Mouse (Mus musculus) heart, postnatal 0 days (tissue): Measurements from ENCODE around the gene Gpr153. TPM values are rescaled to one million over a fixed set of nuclear protein-coding genes. Genes with fewer than 3 reads are reported as not detected.

Source experiments
- ATAC-seq: fragments of 200-750 bp; cut with Nextera tagmentation; 2 replicates; pipeline ENCODE4 v1.8.0; 2017; ENCODE audit warnings: low read depth, moderate number of reproducible peaks, moderate library complexity; ENCODE audit not compliant: insufficient read depth
- DNase-seq: peaks from one replicate; pipeline ENCODE4 v3.0.0-alpha.2; 2016; ENCODE audit warnings: low spot score
- H3K27ac ChIP-seq: fragments of 300-500 bp; sonication (generic); 2 replicates; pipeline ENCODE4 v1.5.1; 2014; ENCODE audit warnings: low read depth, mild to moderate bottlenecking
- H3K27me3 ChIP-seq: fragments of 300-500 bp; sonication (generic); 2 replicates; pipeline ENCODE4 v1.6.1; 2014; ENCODE audit warnings: low read length, mixed read lengths; ENCODE audit not compliant: control insufficient read depth, insufficient read depth
- H3K36me3 ChIP-seq: fragments of 300-500 bp; sonication (generic); replicated peaks from 2 replicates; pipeline ENCODE4 v1.6.1; 2014; ENCODE audit warnings: low read length, mixed read lengths; ENCODE audit not compliant: control insufficient read depth, insufficient read depth
- H3K4me1 ChIP-seq: fragments of 300-500 bp; sonication (generic); 2 replicates; pipeline ENCODE4 v1.6.1; 2014; ENCODE audit warnings: antibody characterized with exemption; ENCODE audit not compliant: control insufficient read depth, insufficient read depth
- H3K4me2 ChIP-seq: fragments of 300-500 bp; sonication (generic); 2 replicates; pipeline ENCODE4 v1.6.1; 2014; ENCODE audit warnings: low read depth, mild to moderate bottlenecking, low read length, moderate library complexity
- H3K4me3 ChIP-seq: fragments of 300-500 bp; sonication (generic); 2 replicates; pipeline ENCODE4 v1.5.1; 2014; ENCODE audit warnings: low read depth, low read length
- H3K9ac ChIP-seq: fragments of 300-500 bp; sonication (generic); replicated peaks from 2 replicates; pipeline ENCODE4 v1.6.1; 2014; ENCODE audit warnings: low read depth, low read length, mixed read lengths
- H3K9me3 ChIP-seq: fragments of 300-500 bp; sonication (generic); replicated peaks from 2 replicates; pipeline ENCODE4 v1.6.1; 2016; ENCODE audit warnings: low read length; ENCODE audit not compliant: control insufficient read depth
- CTCF ChIP-seq: IDR thresholded peaks from 2 replicates; pipeline ENCODE4 v1.5.1; 2016; ENCODE audit warnings: antibody characterized with exemption, control low read depth, low read depth
- EP300 ChIP-seq: IDR thresholded peaks from 2 replicates; pipeline ENCODE4 v1.6.1; 2016; ENCODE audit warnings: antibody characterized with exemption, low read depth
- WGBS: fragments of 180-500 bp; shearing (Covaris S2); extraction: QIAGEN DNeasy Blood & Tissue Kit; methylation state at CpG from one replicate; pipeline ENCODE4 v1.1.7; 2014; 5-methylcytosine and 5-hydroxymethylcytosine counted together
- polyA plus RNA-seq: library from polyadenylated mRNA; unstranded; fragments of >200 nt; fragmentation: Nextera tagmentation; extraction: Ambion mirVana; gene quantifications from 2 replicates; pipeline ENCODE4 v1.2.1, GENCODE M21; 2015
- total RNA-seq: library from RNA; depleted of rRNA; stranded (reverse); fragments of >200 nt; gene quantifications from 2 replicates; pipeline ENCODE4 v1.2.3, GENCODE M21; 2014; ENCODE audit warnings: low replicate concordance

The Gpr153 gene
- total and polyA plus RNA-seq, 2 experiments from 2014 or later, result 5.0 to 50.8 TPM

DNA sequence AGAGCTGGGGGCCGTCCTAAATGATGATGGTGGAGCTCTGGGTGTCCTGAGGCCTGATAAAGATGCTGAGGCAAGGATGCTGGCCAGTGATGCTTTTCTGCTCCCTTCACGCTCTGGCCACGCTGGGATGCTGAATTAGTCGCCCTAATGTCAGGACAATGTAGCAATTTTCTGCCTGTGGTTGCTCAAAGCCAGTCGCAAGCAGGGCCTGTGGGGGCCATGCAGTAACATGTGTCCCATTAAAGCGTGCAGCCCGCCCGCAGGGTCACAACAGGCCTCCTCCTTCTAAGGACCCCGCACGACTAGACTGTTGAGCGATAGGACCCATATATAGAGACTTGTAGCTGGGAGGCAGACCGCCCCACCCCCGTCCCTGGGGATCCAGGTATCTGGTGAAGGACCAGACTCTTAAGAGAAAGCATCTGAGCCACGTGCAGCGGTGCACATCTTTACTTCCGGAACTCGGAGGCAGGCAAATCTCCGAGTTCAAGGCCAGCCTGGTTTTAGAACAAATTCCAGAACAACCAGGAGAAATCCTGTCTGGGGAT is 14.4 kb downstream of the Gpr153 start:
- DNase-seq, result no peak
- H3K36me3 ChIP-seq, result no peaks in the 10 kb centered on the region
- no peaks in the 10 kb centered on the region for H3K9me3 ChIP-seq
- 0 out of 2 replicates have a peak, but pooled peaks cover 4% of the 10 kb centered on the region for H3K4me1 ChIP-seq
- peaks cover 86% of the 10 kb centered on the region for H3K27me3 ChIP-seq
- H3K27ac ChIP-seq, result no peak overlapping the region
- no peak overlapping the region for H3K9ac ChIP-seq
- H3K4me2 ChIP-seq, result no peak overlapping the region
- TF ChIP-seq CTCF, result no peak
- TF ChIP-seq EP300, result no peak
- 58% methylated on average over 18 of the region's 18 CpGs for WGBS
- ATAC-seq, result no peak
- no peak overlapping the region for H3K4me3 ChIP-seq

DNA sequence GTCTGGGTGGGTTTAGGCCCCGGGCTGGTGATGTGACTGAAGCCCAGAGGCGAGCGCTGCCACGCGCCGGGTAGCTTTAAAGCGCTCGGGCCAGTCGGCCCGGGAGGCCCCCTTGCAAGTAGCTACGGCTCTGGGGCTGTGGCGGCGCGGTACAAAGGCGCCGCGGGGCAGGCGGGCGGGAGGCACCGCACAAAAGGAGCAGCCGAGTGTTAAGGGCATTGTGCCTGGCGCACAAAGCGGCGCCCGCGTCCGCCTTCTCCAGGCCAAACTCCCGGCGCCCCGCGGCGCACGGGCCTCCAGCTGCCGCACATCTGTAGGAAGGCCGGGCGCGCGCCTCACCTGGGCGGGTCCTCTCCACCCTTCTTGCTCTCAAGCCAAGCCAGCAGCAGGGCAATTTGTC is 16.4 kb downstream of the Gpr153 start:
- no peak overlapping the region for H3K27ac ChIP-seq
- H3K27me3 ChIP-seq, result peaks cover 71% of the 10 kb centered on the region
- TF ChIP-seq EP300 (no peak), CTCF (no peak)
- H3K9me3 ChIP-seq, result no peaks in the 10 kb centered on the region
- no peak overlapping the region for H3K9ac ChIP-seq
- no peak for DNase-seq
- H3K36me3 ChIP-seq, result no peaks in the 10 kb centered on the region
- 0 out of 2 replicates have a peak overlapping the region, but pooled peaks have one; percentile 12 for H3K4me2 ChIP-seq
- 0 out of 2 replicates have a peak, but pooled peaks cover 4% of the 10 kb centered on the region for H3K4me1 ChIP-seq
- no peak for ATAC-seq
- H3K4me3 ChIP-seq, result peak overlapping the region; percentile 18; the same call in 1 of the 2 replicates
- WGBS, result 1% methylated on average over 33 of the region's 39 CpGs

DNA sequence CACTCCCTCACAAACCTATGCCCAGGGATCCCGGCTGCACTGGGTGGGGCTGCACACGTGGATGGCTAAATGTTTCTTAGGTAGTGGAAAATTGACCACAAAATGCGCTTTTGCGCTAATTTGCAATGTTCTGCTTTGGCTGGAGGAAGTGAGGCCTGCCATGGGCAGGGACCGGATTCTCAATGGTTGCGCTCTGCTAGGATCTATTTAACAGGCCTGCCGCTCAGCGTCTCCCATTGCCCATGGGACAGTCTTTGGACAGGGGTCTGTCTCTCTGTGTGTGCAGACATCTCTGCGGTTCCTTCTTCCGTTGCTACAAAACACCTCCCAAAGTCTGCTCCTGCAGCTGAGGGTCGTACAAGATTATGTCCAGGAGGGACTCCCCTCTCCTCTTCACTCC is 17.0 kb downstream of the Gpr153 start:
- no peak for ATAC-seq
- Histone ChIP-seq H3K4me1 (0 out of 2 replicates have a peak, but pooled peaks cover 4% of the 10 kb centered on the region), H3K9me3 (no peaks in the 10 kb centered on the region), H3K4me3 (no peak overlapping the region), H3K27ac (no peak overlapping the region), H3K9ac (no peak overlapping the region), H3K4me2 (no peak overlapping the region), H3K36me3 (no peaks in the 10 kb centered on the region), H3K27me3 (peaks cover 67% of the 10 kb centered on the region)
- DNase-seq, result no peak
- 31% methylated on average over 11 of the region's 11 CpGs for WGBS
- TF ChIP-seq CTCF (no peak), EP300 (no peak)

DNA sequence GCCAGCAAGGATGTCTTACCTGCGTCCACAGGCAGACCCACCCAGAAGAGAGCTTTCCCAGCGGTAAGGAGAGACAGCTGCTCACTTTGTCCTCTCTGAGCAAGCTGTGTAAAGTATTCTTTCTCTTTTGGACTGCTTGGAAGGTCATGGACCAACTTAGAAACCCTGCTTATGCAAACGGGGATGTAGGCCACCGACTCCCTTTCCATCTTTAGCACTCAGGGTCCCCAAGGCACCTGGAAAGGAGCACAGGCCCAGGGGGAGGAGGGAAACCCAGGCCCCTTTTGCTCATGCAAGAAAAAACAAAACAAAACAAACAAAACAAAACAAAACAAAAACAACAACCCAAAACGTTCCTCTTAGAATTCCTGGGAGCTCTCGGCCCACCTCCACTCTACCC is 17.5 kb downstream of the Gpr153 start, which contains the start of gene Hes3:
Hes3 (minus strand) TSS at position 101 of the 400 bp plus-strand sequence.
- H3K4me3 ChIP-seq, result peak within 1 kb of the TSS; percentile 18; the same call in 1 of the 2 replicates
- WGBS, result 37% methylated on average over 6 of the region's 6 CpGs

DNA sequence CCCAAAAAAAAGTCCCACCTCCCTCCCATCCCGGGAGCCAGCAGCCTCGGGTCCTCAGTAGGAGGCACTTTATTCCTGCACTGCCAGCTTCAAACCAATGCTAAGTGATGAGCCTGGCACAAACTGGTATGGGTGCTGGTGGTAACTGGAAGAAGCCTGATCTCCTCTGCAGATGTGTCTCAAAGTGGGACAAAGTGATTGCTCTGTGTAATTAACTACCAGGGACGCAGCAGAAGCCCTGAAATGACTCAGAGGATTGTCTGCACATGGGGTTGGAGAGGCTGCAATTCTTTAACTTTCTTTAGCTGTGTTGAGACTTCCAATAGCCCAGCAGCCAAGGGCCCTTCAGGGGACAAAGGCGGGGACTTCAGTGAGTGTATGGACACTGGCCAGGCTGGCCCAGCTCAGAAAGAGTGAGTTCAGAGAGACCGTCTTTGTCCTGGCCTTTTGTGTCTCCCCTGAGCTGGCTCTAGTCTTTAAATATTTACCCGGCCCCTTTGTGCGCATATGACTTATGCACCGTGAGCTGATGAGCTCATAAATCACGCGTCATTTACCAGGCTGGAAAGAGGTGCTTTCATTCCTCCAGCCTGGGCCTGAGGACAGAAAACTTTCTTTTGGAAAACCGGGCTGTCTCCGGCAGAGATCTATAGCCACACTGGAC is 18.2 kb downstream of the Gpr153 start:
- 41% methylated on average over 12 of the region's 12 CpGs for WGBS
- ATAC-seq (no peak), DNase-seq (no peak)
- no peaks in the 10 kb centered on the region for H3K9me3 ChIP-seq
- TF ChIP-seq CTCF (no peak), EP300 (no peak)
- no peaks in the 10 kb centered on the region for H3K36me3 ChIP-seq
- no peak overlapping the region for H3K4me2 ChIP-seq
- 0 out of 2 replicates have a peak, but pooled peaks cover 7% of the 10 kb centered on the region for H3K4me1 ChIP-seq
- no peak overlapping the region for H3K9ac ChIP-seq
- H3K4me3 ChIP-seq, result no peak overlapping the region
- no peak overlapping the region for H3K27ac ChIP-seq
- H3K27me3 ChIP-seq, result peaks cover 55% of the 10 kb centered on the region

More for the DNA sequence above, 17.5 kb downstream of the Gpr153 start, which contains the start of gene Hes3:
- Histone ChIP-seq H3K4me1 (0 out of 2 replicates have a peak, but pooled peaks cover 7% of the 10 kb centered on the region), H3K9me3 (no peaks in the 10 kb centered on the region), H3K36me3 (no peaks in the 10 kb centered on the region), H3K27ac (no peak within 1 kb of the TSS), H3K27me3 (peaks cover 61% of the 10 kb centered on the region), H3K4me2 (0 out of 2 replicates have a peak within 1 kb of the TSS, but pooled peaks have one; percentile 12), H3K9ac (no peak within 1 kb of the TSS)
- DNase-seq (no peak), ATAC-seq (no peak)
- TF ChIP-seq CTCF (no peak), EP300 (no peak)
